Mouse (Mus musculus): ENCODE data around the gene Cdk2ap1. TPM values are rescaled to one million over a fixed set of nuclear protein-coding genes. Genes with fewer than 3 reads are reported as not detected.

The Cdk2ap1 gene
- total and polyA plus RNA-seq, 2 experiments from 2014 or later = 65.0 to 164 TPM

- no peak for TF ChIP-seq CTCF (IDR thresholded peaks at IDR 0.05)
- Histone ChIP-seq H3K9me3 (ENCODE audit: low read length) (no peaks in the 10 kb centered on the region), H3K27ac (ENCODE audit: low read depth, low read length) (no peak overlapping the region), H3K4me1 (ENCODE audit: insufficient read depth, low read length) (no peaks in the 10 kb centered on the region), H3K27me3 (ENCODE audit: insufficient read depth, low read length) (no peaks in the 10 kb centered on the region), H3K4me2 (ENCODE audit: low read depth, low read length, poor library complexity, severe bottlenecking) (no peak overlapping the region), H3K4me3 (ENCODE audit: low read depth, low read length) (no peak overlapping the region), H3K36me3 (ENCODE audit: insufficient read depth, low read length) (0 out of 2 replicates have a peak, but pooled peaks cover 8% of the 10 kb centered on the region), H3K9ac (replicated peaks; ENCODE audit: low read length, poor library complexity, severe bottlenecking) (peak overlapping the region; percentile 29; the same call in 1 of the 2 replicates)
- no peak for DNase-seq (ENCODE audit: low spot score)
- 88% methylated on average over 9 of the region's 9 CpGs for WGBS
- no peak for ATAC-seq (ENCODE audit: low FRiP score)
These were observed 25.8 kb downstream of the Cdk2ap1 start for GRCm38 (mm10) chr5:124337103-124337502.

GRCm38 (mm10) chr5:124334392-124334791 is 28.5 kb downstream of the Cdk2ap1 start:
- DNase-seq (ENCODE audit: low spot score) (peak; percentile 93), ATAC-seq (ENCODE audit: low FRiP score) (peak; percentile 70)
- TF ChIP-seq CTCF (IDR thresholded peaks at IDR 0.05) = no peak
- Histone ChIP-seq H3K36me3 (ENCODE audit: insufficient read depth, low read length) (0 out of 2 replicates have a peak, but pooled peaks cover 8% of the 10 kb centered on the region), H3K4me3 (ENCODE audit: low read depth, low read length) (no peak overlapping the region), H3K4me2 (ENCODE audit: low read depth, low read length, poor library complexity, severe bottlenecking) (no peak overlapping the region), H3K4me1 (ENCODE audit: insufficient read depth, low read length) (no peaks in the 10 kb centered on the region), H3K27ac (ENCODE audit: low read depth, low read length) (peak overlapping the region; percentile 39; the same call in 1 of the 2 replicates), H3K9me3 (ENCODE audit: low read length) (no peaks in the 10 kb centered on the region), H3K9ac (replicated peaks; ENCODE audit: low read length, poor library complexity, severe bottlenecking) (no peak overlapping the region), H3K27me3 (ENCODE audit: insufficient read depth, low read length) (no peaks in the 10 kb centered on the region)
- 26% methylated on average over 6 of the region's 6 CpGs for WGBS

- Histone ChIP-seq H3K4me2 (ENCODE audit: low read depth, low read length, poor library complexity, severe bottlenecking) (no peak overlapping the region), H3K4me1 (ENCODE audit: insufficient read depth, low read length) (peaks cover 7% of the 10 kb centered on the region; the same call in 1 of the 2 replicates), H3K27me3 (ENCODE audit: insufficient read depth, low read length) (no peaks in the 10 kb centered on the region), H3K9ac (replicated peaks; ENCODE audit: low read length, poor library complexity, severe bottlenecking) (no peak overlapping the region), H3K9me3 (ENCODE audit: low read length) (no peaks in the 10 kb centered on the region), H3K36me3 (ENCODE audit: insufficient read depth, low read length) (no peaks in the 10 kb centered on the region), H3K4me3 (ENCODE audit: low read depth, low read length) (no peak overlapping the region), H3K27ac (ENCODE audit: low read depth, low read length) (no peak overlapping the region)
- no peak for TF ChIP-seq CTCF (IDR thresholded peaks at IDR 0.05)
- DNase-seq (ENCODE audit: low spot score) (no peak), ATAC-seq (ENCODE audit: low FRiP score) (no peak)
- WGBS = 90% methylated on average over 6 of the region's 6 CpGs
These were observed 32.8 kb downstream of the Cdk2ap1 start for GRCm38 (mm10) chr5:124330086-124330485.

- peak within 1 kb of the TSS; percentile 89 for H3K4me2 ChIP-seq (ENCODE audit: low read depth, low read length, poor library complexity, severe bottlenecking)
- H3K4me3 ChIP-seq (ENCODE audit: low read depth, low read length) = peak within 1 kb of the TSS; percentile 63
- no peaks in the 10 kb centered on the region for H3K9me3 ChIP-seq (ENCODE audit: low read length)
- peaks cover 7% of the 10 kb centered on the region; the same call in 1 of the 2 replicates for H3K4me1 ChIP-seq (ENCODE audit: insufficient read depth, low read length)
- H3K36me3 ChIP-seq (ENCODE audit: insufficient read depth, low read length) = no peaks in the 10 kb centered on the region
- TF ChIP-seq CTCF (IDR thresholded peaks at IDR 0.05) = no peak; the same call in 1 of the 2 replicates
- peak within 1 kb of the TSS; percentile 98 for H3K27ac ChIP-seq (ENCODE audit: low read depth, low read length)
- peak within 1 kb of the TSS; percentile 75 for H3K9ac ChIP-seq (replicated peaks; ENCODE audit: low read length, poor library complexity, severe bottlenecking)
- ATAC-seq (ENCODE audit: low FRiP score) (peak; percentile 98), DNase-seq (ENCODE audit: low spot score) (peak; percentile 100)
- no peaks in the 10 kb centered on the region for H3K27me3 ChIP-seq (ENCODE audit: insufficient read depth, low read length)
- under 1% methylated on average over 72 of the region's 72 CpGs for WGBS
These were observed 35.1 kb downstream of the Cdk2ap1 start, which contains the start of the genes Mphosph9 and 2810006K23Rik for GRCm38 (mm10) chr5:124327510-124328364. Mphosph9 (minus strand) TSS chr5:124327972. 2810006K23Rik (plus strand) TSS chr5:124328089.

- Histone ChIP-seq H3K27me3 (ENCODE audit: insufficient read depth, low read length) (no peaks in the 10 kb centered on the region), H3K4me2 (ENCODE audit: low read depth, low read length, poor library complexity, severe bottlenecking) (peak overlapping the region; percentile 52), H3K4me1 (ENCODE audit: insufficient read depth, low read length) (peaks cover 7% of the 10 kb centered on the region; the same call in 1 of the 2 replicates), H3K9ac (replicated peaks; ENCODE audit: low read length, poor library complexity, severe bottlenecking) (peak overlapping the region; percentile 75), H3K9me3 (ENCODE audit: low read length) (no peaks in the 10 kb centered on the region), H3K36me3 (ENCODE audit: insufficient read depth, low read length) (no peaks in the 10 kb centered on the region), H3K27ac (ENCODE audit: low read depth, low read length) (peak overlapping the region; percentile 98; the same call in 1 of the 2 replicates), H3K4me3 (ENCODE audit: low read depth, low read length) (peak overlapping the region; percentile 63)
- 1% methylated on average over 8 of the region's 8 CpGs for WGBS
- DNase-seq (ENCODE audit: low spot score) = no peak
- TF ChIP-seq CTCF (IDR thresholded peaks at IDR 0.05) = no peak
- ATAC-seq (ENCODE audit: low FRiP score) = no peak
These were observed 36.1 kb downstream of the Cdk2ap1 start for GRCm38 (mm10) chr5:124326829-124327228.

GRCm38 (mm10) chr5:124317648-124318047 is 45.2 kb downstream of the Cdk2ap1 start:
- Histone ChIP-seq H3K9me3 (ENCODE audit: low read length) (no peaks in the 10 kb centered on the region), H3K27ac (ENCODE audit: low read depth, low read length) (no peak overlapping the region), H3K36me3 (ENCODE audit: insufficient read depth, low read length) (peaks cover 27% of the 10 kb centered on the region), H3K9ac (replicated peaks; ENCODE audit: low read length, poor library complexity, severe bottlenecking) (no peak overlapping the region), H3K4me3 (ENCODE audit: low read depth, low read length) (no peak overlapping the region), H3K27me3 (ENCODE audit: insufficient read depth, low read length) (no peaks in the 10 kb centered on the region), H3K4me1 (ENCODE audit: insufficient read depth, low read length) (no peaks in the 10 kb centered on the region), H3K4me2 (ENCODE audit: low read depth, low read length, poor library complexity, severe bottlenecking) (no peak overlapping the region)
- WGBS = 94% methylated on average over 7 of the region's 7 CpGs
- TF ChIP-seq CTCF (IDR thresholded peaks at IDR 0.05) = no peak
- DNase-seq (ENCODE audit: low spot score) (no peak), ATAC-seq (ENCODE audit: low FRiP score) (no peak)
